Mouse (Mus musculus): ENCODE measurements around the gene Cpne2. TPM values are rescaled to one million over a fixed set of nuclear protein-coding genes. Genes with fewer than 3 reads are reported as not detected.

Gene Cpne2
- polyA plus RNA-seq, 3 experiments from 2014 or later, result 0.37 to 2.4 (median 0.98) TPM

DNA sequence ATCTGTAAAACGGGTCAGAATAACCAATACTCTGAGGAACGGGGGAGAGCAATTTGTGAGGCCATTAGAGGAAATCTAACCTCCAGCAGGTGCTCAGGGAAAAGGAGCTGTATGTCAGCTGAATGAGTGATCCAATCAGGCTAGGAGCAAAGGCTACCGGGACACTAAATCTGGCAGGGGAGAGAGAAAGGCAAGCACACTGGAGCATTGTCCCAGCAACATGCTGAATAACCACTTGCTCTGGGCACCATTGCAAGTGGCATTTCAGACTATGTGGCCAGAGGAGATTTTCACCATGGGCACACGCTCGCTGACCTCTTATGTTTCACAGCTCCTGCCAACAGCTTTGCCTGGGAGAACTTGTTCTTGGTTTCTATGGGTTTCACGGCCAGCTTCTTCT is 49.8 kb downstream of the Cpne2 start:
- ATAC-seq, result no peak

GRCm38 (mm10) chr8:94584238-94584817 is 51.5 kb downstream of the Cpne2 start:
- peak; percentile 50 for ATAC-seq

DNA sequence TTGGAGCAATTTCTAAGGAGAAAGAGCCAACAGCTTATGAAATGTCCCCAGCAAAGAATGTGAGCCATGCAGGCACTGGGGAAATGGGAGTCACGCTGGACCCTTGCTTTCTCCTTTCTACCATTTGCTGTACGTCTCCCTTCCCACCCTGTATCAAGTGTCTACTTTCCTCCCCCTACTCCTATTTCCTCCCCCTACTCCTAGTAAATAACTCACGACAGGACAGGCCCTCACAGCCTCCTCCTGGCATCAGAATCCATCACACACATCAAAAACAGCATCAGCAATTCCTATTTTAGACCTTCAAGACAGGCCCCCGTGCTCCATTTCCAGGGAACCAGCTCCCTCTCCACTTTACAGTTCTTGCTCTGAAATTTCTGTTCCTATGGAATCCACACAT is 58.9 kb downstream of the Cpne2 start:
- no peak for ATAC-seq

- ATAC-seq, result no peak
Measured at GRCm38 (mm10) chr8:94594211-94594610, 61.4 kb downstream of the Cpne2 start.

- ATAC-seq, result no peak
Measured at GRCm38 (mm10) chr8:94600478-94600877, 67.7 kb downstream of the Cpne2 start.

DNA sequence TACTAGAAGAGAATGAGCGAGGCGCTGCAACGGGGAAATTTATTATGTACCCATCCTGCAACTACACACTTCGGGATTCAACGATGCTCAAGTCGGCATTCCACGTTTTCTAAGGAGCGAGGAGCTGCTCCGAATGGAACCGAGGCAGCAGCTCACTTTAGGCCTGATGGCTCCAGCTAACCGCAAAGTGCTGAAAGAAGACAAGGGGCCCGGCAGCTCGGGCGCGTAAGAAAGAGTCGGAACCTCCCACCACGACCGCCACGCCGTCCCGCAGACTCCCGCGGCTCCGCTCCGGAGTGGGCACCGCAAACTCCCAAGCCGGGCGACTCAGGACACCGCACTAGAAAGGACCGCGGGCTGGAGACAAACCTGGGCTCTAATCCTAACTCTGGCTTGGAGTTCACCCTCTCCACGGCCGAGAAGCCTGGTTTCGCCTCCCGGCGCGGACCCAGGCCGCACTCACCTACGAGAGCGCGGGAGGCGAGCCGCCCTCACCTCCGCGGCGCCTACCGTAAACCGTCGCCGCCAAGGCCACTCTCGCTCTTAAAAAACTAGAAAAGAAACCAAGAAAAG is 68.3 kb downstream of the Cpne2 start:
- no peak for ATAC-seq

DNA sequence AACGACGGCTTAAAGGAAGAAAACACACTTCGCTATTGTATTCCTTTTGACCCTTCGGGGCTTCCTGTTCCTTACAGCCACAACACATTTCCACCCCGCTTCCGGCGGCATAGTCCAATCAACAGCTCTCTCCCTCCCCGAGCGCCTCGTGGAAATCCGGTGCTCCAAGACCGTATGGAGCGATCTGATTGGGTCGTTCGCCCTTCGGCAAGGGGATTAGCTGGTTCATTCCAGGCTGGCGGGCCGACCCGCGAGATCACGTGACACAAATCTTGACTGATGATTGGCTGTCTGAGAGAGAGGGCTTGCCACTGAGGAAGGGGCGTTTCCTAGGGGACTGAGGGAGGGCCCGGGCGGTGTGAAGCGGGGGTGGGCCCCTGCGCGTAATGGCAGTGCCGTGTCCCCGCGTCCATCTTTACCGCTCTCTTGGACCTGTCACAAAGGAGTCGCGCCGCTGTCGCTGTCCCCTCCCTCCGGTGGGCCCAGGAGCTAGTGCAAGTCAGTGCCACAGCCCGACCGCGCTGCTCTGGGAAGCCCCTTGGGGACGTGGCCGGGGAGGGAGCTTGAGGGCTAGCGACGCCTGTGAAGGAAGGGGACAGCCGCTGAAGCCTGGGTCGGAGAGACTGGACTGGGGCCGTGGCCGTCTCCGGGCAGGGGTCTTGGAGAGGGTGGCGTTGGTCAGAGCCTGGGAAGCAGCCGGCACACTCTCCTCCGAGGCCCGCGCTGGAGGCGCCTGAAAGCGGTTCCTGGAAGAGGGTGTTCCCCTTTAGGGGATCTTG is 69.0 kb downstream of the Cpne2 start, which contains the start of the genes Rspry1 and Fam192a:
Rspry1 (plus strand) TSS at position 331 of the 779 bp plus-strand sequence.
Fam192a (minus strand) TSS at position 391 of the 779 bp plus-strand sequence.
- peak; percentile 97 for ATAC-seq

DNA sequence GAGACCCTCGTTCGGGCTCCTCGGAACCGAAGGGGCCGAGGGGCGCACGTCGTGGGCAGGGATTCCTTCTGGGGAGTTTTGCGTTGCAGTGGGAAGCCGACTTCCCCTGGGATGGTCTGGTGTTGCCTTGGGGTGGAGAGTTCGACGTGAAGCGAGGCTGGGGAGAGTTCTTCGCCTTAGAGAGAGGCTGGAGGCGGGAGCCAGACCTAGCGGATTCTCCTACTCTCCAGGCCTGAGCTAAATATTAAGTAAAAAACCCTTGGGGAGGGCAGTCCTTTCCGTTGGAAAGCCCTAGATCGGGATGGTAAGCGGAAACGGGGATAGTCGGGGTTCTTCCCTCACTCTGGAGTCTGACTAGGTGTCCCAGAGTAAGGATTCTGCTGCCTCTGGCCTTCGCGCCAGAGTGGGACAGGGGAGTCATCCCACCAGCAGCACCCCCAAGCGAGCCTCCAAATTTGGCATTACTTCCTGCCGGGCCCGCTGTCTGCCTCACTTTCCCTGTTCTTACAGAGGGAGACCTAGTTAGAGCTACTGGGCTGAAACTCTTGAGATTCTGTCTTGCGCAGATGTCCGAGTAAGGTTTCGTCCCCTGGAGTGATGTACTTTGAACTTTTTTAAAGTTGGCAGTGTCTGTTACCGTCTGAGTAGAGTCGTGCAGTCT is 69.8 kb downstream of the Cpne2 start:
- no peak for ATAC-seq

DNA sequence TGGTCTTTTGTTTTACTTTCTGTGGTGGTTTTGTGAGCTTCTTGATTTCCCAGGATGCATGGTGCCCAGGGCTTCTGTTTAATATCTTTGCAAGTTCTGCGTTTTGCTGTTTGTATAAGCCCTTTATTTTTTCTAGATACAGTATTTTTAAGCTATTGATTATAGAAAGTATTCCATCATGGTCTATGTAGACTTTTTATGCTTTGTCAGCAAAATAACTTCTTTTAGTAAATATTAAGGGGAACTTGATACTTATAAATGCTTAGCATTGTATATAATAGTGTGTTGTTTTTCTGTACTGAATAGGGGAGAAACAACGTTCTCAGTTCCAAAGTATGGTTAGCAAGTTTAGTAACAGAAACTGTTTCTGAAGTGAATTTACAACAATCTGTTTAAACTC is 71.2 kb downstream of the Cpne2 start:
- no peak for ATAC-seq

- ATAC-seq, result no peak
Measured at GRCm38 (mm10) chr8:94607064-94607463, 74.3 kb downstream of the Cpne2 start.

Other genes with a start within 250 kb of the Cpne2 start
- under 1 TPM in 1 of 3 experiments, not detected in 2; 0.20 TPM for gene Slc12a3, start 203.8 kb upstream of the Cpne2 start, polyA plus RNA-seq (2017; shearing (Covaris generic))
- 100 to 1,000 TPM in 2 of 3 experiments, 10 to 100 TPM in 1; 75.9 to 149 (median 110) TPM for gene Herpud1, start 146.6 kb upstream of the Cpne2 start, polyA plus RNA-seq (2017; shearing (Covaris generic))
- 100 to 1,000 TPM; 122 to 208 (median 189) TPM for gene Nlrc5, start 98.6 kb upstream of the Cpne2 start, polyA plus RNA-seq (2017; shearing (Covaris generic))
- 10 to 100 TPM; 23.1 to 29.3 (median 24.0) TPM for gene Rspry1, start 68.9 kb downstream of the Cpne2 start, polyA plus RNA-seq (2017; shearing (Covaris generic))
- gene Fam192a, start 69.0 kb downstream of the Cpne2 start, polyA plus RNA-seq (2017; shearing (Covaris generic)), result 10 to 100 TPM; 52.4 to 89.1 (median 66.9) TPM
- gene Arl2bp, start 133.6 kb downstream of the Cpne2 start, polyA plus RNA-seq (2017; shearing (Covaris generic)), result 10 to 100 TPM; 24.0 to 32.2 (median 29.5) TPM
- 1 to 10 TPM in 1 of 3 experiments, not detected in 2; 1.0 TPM for gene Pllp, start 163.3 kb downstream of the Cpne2 start, polyA plus RNA-seq (2017; shearing (Covaris generic))
- gene Ccl22, start 212.6 kb downstream of the Cpne2 start, polyA plus RNA-seq (2017; shearing (Covaris generic)), result not detected
- under 1 TPM in 1 of 3 experiments, not detected in 2; 0.38 TPM for gene Cx3cl1, start 239.0 kb downstream of the Cpne2 start, polyA plus RNA-seq (2017; shearing (Covaris generic))